Comparison of ENCODE assay signal across 8 mouse cellular contexts in genomic region chr17:31254463-31254931, GRCm38 (mm10). TPM values are rescaled to one million over a fixed set of nuclear protein-coding genes. Genes with fewer than 3 reads are reported as not detected.
DNase-seq lines count a peak whose midpoint lies in the region; ATAC-seq lines count a peak whose summit lies in the region.

No protein-coding gene starts in this region.

- ATAC-seq in intestine, embryonic 15.5 days, result peak; percentile 86
- no peak for ATAC-seq in inflammation-experienced regulatory T-cells, adult 6 months

- H3K27me3 ChIP-seq in intestine, embryonic 15.5 days (replicated peaks), result no peaks in the 10 kb centered on the region
- H3K27me3 ChIP-seq in midbrain, embryonic 10.5 days (ENCODE audit: low read depth, poor library complexity, severe bottlenecking), result peaks cover 6% of the 10 kb centered on the region; the same call in 1 of the 2 replicates

- H3K4me2 ChIP-seq in intestine, embryonic 15.5 days (replicated peaks), result no peak overlapping the region

- H3K9ac ChIP-seq in intestine, embryonic 15.5 days, result no peak overlapping the region; the same call in 1 of the 2 replicates

- DNase-seq in WW6 (ENCODE audit: low read depth, low spot score), result peak; percentile 67
- peak; percentile 91 to 95 for DNase-seq in cerebellum, postnatal 25 days
- peak; percentile 79 for DNase-seq in gastrocnemius, adult 8-10 months (ENCODE audit: low spot score in 2 of 2)
- peak; percentile 84 to 85 for DNase-seq in left cerebral cortex, postnatal 14 days (ENCODE audit: low spot score in 2 of 2)
- DNase-seq in midbrain, embryonic 10.5 days (ENCODE audit: low spot score), result peak; percentile 66
- DNase-seq in right cerebral cortex, postnatal 36 days (ENCODE audit: low spot score in 2 of 2), result peak; percentile 60 to 73

- 0 out of 2 replicates have a peak, but pooled peaks cover 3% of the 10 kb centered on the region for H3K4me1 ChIP-seq in intestine, embryonic 15.5 days (replicated peaks)
- H3K4me1 ChIP-seq in midbrain, embryonic 10.5 days, result peaks cover 6% of the 10 kb centered on the region

- no peak overlapping the region for H3K4me3 ChIP-seq in intestine, embryonic 15.5 days (replicated peaks)
- H3K4me3 ChIP-seq in midbrain, embryonic 10.5 days, result no peak overlapping the region

- H3K27ac ChIP-seq in intestine, embryonic 15.5 days, result no peak overlapping the region
- H3K27ac ChIP-seq in midbrain, embryonic 10.5 days (replicated peaks), result peak overlapping the region; percentile 43; the same call in 1 of the 2 replicates

- 12% methylated on average over 9 of the region's 9 CpGs for WGBS in intestine, embryonic 15.5 days
- WGBS in midbrain, embryonic 10.5 days, result 8% methylated on average over 9 of the region's 9 CpGs

- intact Hi-C loops in left cerebral cortex, postnatal 14 days (cut with DNase I), result loop anchor here (1.0 kb wide), 1 partner anchor 54 kb away; no protein-coding TSS in a partner anchor

- no peaks in the 10 kb centered on the region for H3K36me3 ChIP-seq in intestine, embryonic 15.5 days
- H3K36me3 ChIP-seq in midbrain, embryonic 10.5 days, result no peaks in the 10 kb centered on the region

- no peaks in the 10 kb centered on the region for H3K9me3 ChIP-seq in intestine, embryonic 15.5 days
- H3K9me3 ChIP-seq in midbrain, embryonic 10.5 days (replicated peaks), result no peaks in the 10 kb centered on the region

RNA-seq across cellular contexts. Expression of gene Rsph1, which starts 22.7 kb away (rescaled TPM):
- 1 to 10 TPM; 1.8 to 8.3 (median 4.9) TPM for total RNA-seq in gastrocnemius, adult 8-10 months (2022)
- polyA plus RNA-seq in intestine, embryonic 15.5 days (2015; fragmentation: Nextera tagmentation; extraction: Ambion mirVana), result 1.1 and 1.3 TPM in 2 replicates
- 10 to 100 TPM; 13.6 to 17.6 TPM for total RNA-seq in left cerebral cortex, postnatal 14 days (2021)
- polyA plus RNA-seq in midbrain, embryonic 10.5 days (2016; fragmentation: Nextera tagmentation; extraction: Ambion mirVana), result 1.7 and 2.5 TPM in 2 replicates
- polyA plus RNA-seq in inflammation-experienced regulatory T-cells, adult 6 months (2017; shearing (Covaris generic)), result 1 to 10 TPM in 2 of 3 experiments, under 1 TPM in 1; 0.55 to 4.8 (median 1.3) TPM

RNA-seq across cellular contexts. Expression of gene Slc37a1, which starts 32.1 kb away (rescaled TPM):
- 1 to 10 TPM; 2.4 to 4.6 (median 3.0) TPM for total RNA-seq in gastrocnemius, adult 8-10 months (2022)
- 18.4 and 22.7 TPM in 2 replicates for polyA plus RNA-seq in intestine, embryonic 15.5 days (2015; fragmentation: Nextera tagmentation; extraction: Ambion mirVana)
- 1 to 10 TPM; 4.7 to 6.6 TPM for total RNA-seq in left cerebral cortex, postnatal 14 days (2021)
- polyA plus RNA-seq in midbrain, embryonic 10.5 days (2016; fragmentation: Nextera tagmentation; extraction: Ambion mirVana), result 6.4 and 6.9 TPM in 2 replicates
- polyA plus RNA-seq in inflammation-experienced regulatory T-cells, adult 6 months (2017; shearing (Covaris generic)), result 10 to 100 TPM; 19.0 to 39.4 (median 23.5) TPM

RNA-seq across cellular contexts. Expression of gene Ubash3a, which starts 46.8 kb away (rescaled TPM):
- total RNA-seq in gastrocnemius, adult 8-10 months (2022), result not detected
- polyA plus RNA-seq in intestine, embryonic 15.5 days (2015; fragmentation: Nextera tagmentation; extraction: Ambion mirVana), result 0.20 and 0.21 TPM in 2 replicates
- total RNA-seq in left cerebral cortex, postnatal 14 days (2021), result not detected
- polyA plus RNA-seq in midbrain, embryonic 10.5 days (2016; fragmentation: Nextera tagmentation; extraction: Ambion mirVana), result 0.19 and 0.92 TPM in 2 replicates
- 100 to 1,000 TPM; 224 to 328 (median 255) TPM for polyA plus RNA-seq in inflammation-experienced regulatory T-cells, adult 6 months (2017; shearing (Covaris generic))

RNA-seq across cellular contexts. Expression of gene Tmprss3, which starts 55.7 kb away (rescaled TPM):
- total RNA-seq in gastrocnemius, adult 8-10 months (2022), result not detected
- 0.06 TPM in 1 of 2 replicates, not detected in the other for polyA plus RNA-seq in intestine, embryonic 15.5 days (2015; fragmentation: Nextera tagmentation; extraction: Ambion mirVana)
- under 1 TPM in 1 of 2 experiments, not detected in 1; 0.13 TPM for total RNA-seq in left cerebral cortex, postnatal 14 days (2021)
- polyA plus RNA-seq in midbrain, embryonic 10.5 days (2016; fragmentation: Nextera tagmentation; extraction: Ambion mirVana), result not detected in 2 replicates
- polyA plus RNA-seq in inflammation-experienced regulatory T-cells, adult 6 months (2017; shearing (Covaris generic)), result 1 to 10 TPM; 1.3 to 5.3 (median 4.6) TPM

Comparison
In these comparisons a context has a peak if more than half of its experiments do, and no peak if none do; other contexts are left out.
1. RNA of gene Ubash3a, which starts 46.8 kb away (polyA plus RNA-seq): 224 to 328 TPM in inflammation-experienced regulatory T-cells, adult 6 months; 0.20 to 0.21 TPM in intestine, embryonic 15.5 days and 0.19 to 0.92 TPM in midbrain, embryonic 10.5 days; every median in the first group is over 100 times any median in the second.
2. Peak in every context shown above with its lines, with median percentiles within 50 percentile points of each other: DNase-seq.